Mouse (Mus musculus) lung, postnatal 0 days (tissue): ENCODE data around the gene Gm44790. TPM values are rescaled to one million over a fixed set of nuclear protein-coding genes. Genes with fewer than 3 reads are reported as not detected.
A peak's percentile ranks its signal among the peaks of the same experiment; 100 is the strongest.

ENCODE experiments used
- ATAC-seq: fragments of 200-750 bp; cut with Nextera tagmentation; 2 replicates; pipeline ENCODE4 v1.8.0; 2017; ENCODE audit warnings: moderate library complexity
- DNase-seq: peaks from one replicate; pipeline ENCODE4 v3.0.0-alpha.2; 2016; ENCODE audit warnings: low spot score
- H3K27ac ChIP-seq: fragments of 300-500 bp; sonication (generic); 2 replicates; pipeline ENCODE4 v1.5.1; 2014; ENCODE audit warnings: antibody characterized with exemption, mild to moderate bottlenecking, low read length, mixed read lengths
- H3K27me3 ChIP-seq: fragments of 300-500 bp; sonication (generic); replicated peaks from 2 replicates; pipeline ENCODE4 v1.6.1; 2014; ENCODE audit warnings: low read length, mixed read lengths; ENCODE audit not compliant: insufficient read depth
- H3K36me3 ChIP-seq: fragments of 300-500 bp; sonication (generic); 2 replicates; pipeline ENCODE4 v1.6.1; 2014; ENCODE audit warnings: low read length, mixed read lengths; ENCODE audit not compliant: insufficient read depth
- H3K4me1 ChIP-seq: fragments of 300-500 bp; sonication (generic); 2 replicates; pipeline ENCODE4 v1.6.1; 2014; ENCODE audit warnings: antibody characterized with exemption, low read depth, low read length, mixed read lengths; ENCODE audit not compliant: insufficient read depth
- H3K4me2 ChIP-seq: fragments of 300-500 bp; sonication (generic); replicated peaks from 2 replicates; pipeline ENCODE4 v1.6.1; 2014; ENCODE audit warnings: low read depth, mild to moderate bottlenecking, low read length, moderate library complexity, mixed read lengths
- H3K4me3 ChIP-seq: fragments of 300-500 bp; sonication (generic); 2 replicates; pipeline ENCODE4 v1.5.1; 2014; ENCODE audit warnings: low read depth, low read length
- H3K9ac ChIP-seq: fragments of 300-500 bp; sonication (generic); replicated peaks from 2 replicates; pipeline ENCODE4 v1.6.1; 2014; ENCODE audit warnings: low read depth, mild to moderate bottlenecking
- H3K9me3 ChIP-seq: fragments of 300-500 bp; sonication (generic); 2 replicates; pipeline ENCODE4 v1.6.1; 2016; ENCODE audit warnings: low read length, mixed read lengths
- CTCF ChIP-seq: IDR thresholded peaks from 2 replicates; pipeline ENCODE4 v1.5.1; 2016; ENCODE audit warnings: antibody characterized with exemption, mild to moderate bottlenecking
- EP300 ChIP-seq: IDR thresholded peaks from 2 replicates; pipeline ENCODE4 v1.6.1; 2016; ENCODE audit warnings: antibody characterized with exemption, mild to moderate bottlenecking, control low read depth
- WGBS: fragments of 180-500 bp; shearing (Covaris S2); extraction: QIAGEN DNeasy Blood & Tissue Kit; methylation state at CpG from one replicate; pipeline ENCODE4 v1.1.7; 2014; 5-methylcytosine and 5-hydroxymethylcytosine counted together
- polyA plus RNA-seq: library from polyadenylated mRNA; unstranded; fragments of >200 nt; fragmentation: Nextera tagmentation; extraction: Ambion mirVana; gene quantifications from 2 replicates; pipeline ENCODE4 v1.2.1, GENCODE M21; 2015

The Gm44790 gene
- polyA plus RNA-seq, 1 experiment from 2014 or later: not detected

- Histone ChIP-seq H3K4me1 (peaks cover 18% of the 10 kb centered on the region; the same call in 1 of the 2 replicates), H3K4me2 (no peak overlapping the region), H3K27me3 (no peaks in the 10 kb centered on the region), H3K4me3 (no peak overlapping the region), H3K36me3 (no peaks in the 10 kb centered on the region), H3K9ac (peak overlapping the region; percentile 16; the same call in 1 of the 2 replicates), H3K9me3 (no peaks in the 10 kb centered on the region), H3K27ac (no peak overlapping the region)
- no peak for TF ChIP-seq EP300
- no peak for TF ChIP-seq CTCF
- no peak for DNase-seq
- ATAC-seq: no peak
- WGBS: 40% methylated on average over 13 of the region's 13 CpGs
Measured at GRCm38 (mm10) chr6:86493469-86494263, 67.2 kb downstream of the Gm44790 start.

GRCm38 (mm10) chr6:86494767-86495166, 68.3 kb downstream of the Gm44790 start:
- Histone ChIP-seq H3K36me3 (no peaks in the 10 kb centered on the region), H3K9ac (no peak overlapping the region), H3K4me3 (no peak overlapping the region), H3K27ac (no peak overlapping the region), H3K4me2 (no peak overlapping the region), H3K27me3 (no peaks in the 10 kb centered on the region), H3K4me1 (peaks cover 18% of the 10 kb centered on the region; the same call in 1 of the 2 replicates), H3K9me3 (no peaks in the 10 kb centered on the region)
- WGBS: 96% methylated on average over 7 of the region's 7 CpGs
- no peak for ATAC-seq
- no peak for DNase-seq
- TF ChIP-seq CTCF (peak; percentile 57), EP300 (no peak)

Other genes starting within 250 kb of the Gm44790 start
- gene Tgfa, start 231.4 kb upstream of the Gm44790 start, polyA plus RNA-seq: 1.9 and 2.3 TPM in 2 replicates
- 44.7 and 45.3 TPM in 2 replicates for gene Fam136a, start 61.0 kb upstream of the Gm44790 start, polyA plus RNA-seq
- gene Snrpg, start 55.4 kb upstream of the Gm44790 start, polyA plus RNA-seq: 234 and 251 TPM in 2 replicates
- gene Pcyox1, start 29.5 kb upstream of the Gm44790 start, polyA plus RNA-seq: 54.2 and 58.6 TPM in 2 replicates
- gene Tia1, start 22.4 kb upstream of the Gm44790 start, polyA plus RNA-seq: 59.1 and 66.3 TPM in 2 replicates
- gene C87436, start 11.7 kb downstream of the Gm44790 start, polyA plus RNA-seq: 23.3 and 23.5 TPM in 2 replicates
- gene Pcbp1, start 99.7 kb downstream of the Gm44790 start, polyA plus RNA-seq: 317 and 353 TPM in 2 replicates
- 4.4 and 4.6 TPM in 2 replicates for gene Asprv1, start 201.5 kb downstream of the Gm44790 start, polyA plus RNA-seq
- 16.4 and 17.2 TPM in 2 replicates for gene Mxd1, start 242.5 kb downstream of the Gm44790 start, polyA plus RNA-seq